In the genomic region with DNA sequence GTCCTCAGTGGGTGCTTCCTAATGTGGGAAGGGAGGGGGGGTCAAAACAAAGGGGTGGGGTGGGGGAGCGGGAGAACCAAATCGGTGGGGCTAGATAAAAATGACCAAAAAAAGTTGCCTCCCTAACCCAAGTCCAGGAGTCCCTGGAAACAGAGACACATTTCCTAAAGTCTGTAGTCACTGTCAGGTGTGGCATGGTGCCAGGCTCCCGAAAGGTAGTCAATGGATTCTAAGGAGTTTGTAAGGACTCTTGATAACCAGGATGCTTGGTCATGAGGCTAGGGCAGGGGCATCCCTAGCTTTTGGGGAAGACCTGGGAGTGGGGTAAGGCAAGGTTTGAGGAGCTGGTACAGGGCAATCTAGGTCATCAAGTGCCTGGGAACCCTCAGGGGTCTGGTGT, we compare ENCODE assay signal across 19 mouse cellular contexts.
DNase-seq lines count a peak whose midpoint lies in the region; ATAC-seq lines count a peak whose summit lies in the region.
"Had no signal": no experiment of that assay in that cellular context is flagged by ENCODE, and none has a peak within 500 bp of the region (broad histone marks: within the 10 kb centered on the region; RNA-seq: fewer than 3 reads in every experiment).

No protein-coding gene starts in this region.

- 0 out of 2 replicates have a peak, but pooled peaks have one; percentile 6 for ATAC-seq in lung, embryonic 16.5 days (ENCODE audit: low read depth)
- ATAC-seq: CD4-positive, CD25-positive, alpha-beta regulatory T cell, adult 4 months; forebrain, embryonic 13.5 days; forebrain, embryonic 16.5 days; hindbrain, embryonic 16.5 days had no signal

- no peak overlapping the region; the same call in 1 of the 2 replicates for H3K4me2 ChIP-seq in lung, embryonic 16.5 days (ENCODE audit: low read depth, low read length)
- H3K4me2 ChIP-seq: forebrain, embryonic 13.5 days; heart, embryonic 11.5 days; hindbrain, embryonic 13.5 days had no signal

- 84% methylated on average over 3 of the region's 3 CpGs for WGBS in heart, embryonic 10.5 days
- 75% methylated on average over 3 of the region's 3 CpGs for WGBS in lung, embryonic 16.5 days
- WGBS in hindbrain, embryonic 10.5 days: 91% methylated on average over 3 of the region's 3 CpGs

- peaks cover 78% of the 10 kb centered on the region for H3K4me1 ChIP-seq in heart, embryonic 10.5 days
- H3K4me1 ChIP-seq in lung, embryonic 16.5 days (replicated peaks; ENCODE audit: control insufficient read depth, insufficient read depth, low read length): 0 out of 2 replicates have a peak, but pooled peaks cover 4% of the 10 kb centered on the region
- peaks cover 29% of the 10 kb centered on the region for H3K4me1 ChIP-seq in hindbrain, embryonic 10.5 days (replicated peaks)
- H3K4me1 ChIP-seq: forebrain, embryonic 13.5 days had no signal

- no peaks in the 10 kb centered on the region for H3K9me3 ChIP-seq in heart, embryonic 10.5 days
- H3K9me3 ChIP-seq in lung, embryonic 16.5 days (ENCODE audit: control insufficient read depth, low read length): no peaks in the 10 kb centered on the region
- no peaks in the 10 kb centered on the region for H3K9me3 ChIP-seq in hindbrain, embryonic 10.5 days
- H3K9me3 ChIP-seq: forebrain, embryonic 10.5 days; forebrain, embryonic 13.5 days; hindbrain, embryonic 13.5 days had no signal

- no peak overlapping the region for H3K4me3 ChIP-seq in heart, embryonic 10.5 days
- no peak overlapping the region for H3K4me3 ChIP-seq in lung, embryonic 16.5 days (ENCODE audit: low read length)
- H3K4me3 ChIP-seq in hindbrain, embryonic 10.5 days: no peak overlapping the region
- H3K4me3 ChIP-seq: forebrain, embryonic 10.5 days; forebrain, embryonic 13.5 days; hindbrain, embryonic 13.5 days had no signal

- no peak overlapping the region for H3K9ac ChIP-seq in lung, embryonic 16.5 days (ENCODE audit: low read length)
- H3K9ac ChIP-seq: forebrain, embryonic 13.5 days; hindbrain, embryonic 13.5 days had no signal

- no peaks in the 10 kb centered on the region for H3K27me3 ChIP-seq in heart, embryonic 10.5 days (ENCODE audit: insufficient read depth, poor library complexity, severe bottlenecking)
- no peaks in the 10 kb centered on the region for H3K27me3 ChIP-seq in lung, embryonic 16.5 days (ENCODE audit: control insufficient read depth, insufficient read depth, low read depth, low read length)
- no peaks in the 10 kb centered on the region for H3K27me3 ChIP-seq in hindbrain, embryonic 10.5 days (ENCODE audit: insufficient read depth, poor library complexity, severe bottlenecking)
- H3K27me3 ChIP-seq: forebrain, embryonic 13.5 days; hindbrain, embryonic 13.5 days had no signal

- peak overlapping the region; percentile 29; the same call in 1 of the 2 replicates for H3K27ac ChIP-seq in heart, embryonic 10.5 days
- no peak overlapping the region for H3K27ac ChIP-seq in lung, embryonic 16.5 days (ENCODE audit: low read length)
- H3K27ac ChIP-seq in hindbrain, embryonic 10.5 days: no peak overlapping the region
- H3K27ac ChIP-seq: forebrain, embryonic 10.5 days; forebrain, embryonic 13.5 days; hindbrain, embryonic 13.5 days had no signal

- peaks cover 48% of the 10 kb centered on the region for H3K36me3 ChIP-seq in heart, embryonic 10.5 days
- H3K36me3 ChIP-seq in lung, embryonic 16.5 days (ENCODE audit: control insufficient read depth, insufficient read depth, low read length): no peaks in the 10 kb centered on the region
- peaks cover 95% of the 10 kb centered on the region for H3K36me3 ChIP-seq in hindbrain, embryonic 10.5 days

- DNase-seq in heart, embryonic 10.5 days (ENCODE audit: low spot score): no peak
- DNase-seq in heart, adult 9 months (ENCODE audit: low spot score in 2 of 2): no peak
- no peak for DNase-seq in lung, postnatal 10 days
- peak; percentile 74 for DNase-seq in testis, postnatal 10 days (ENCODE audit: low spot score)
- DNase-seq in hindbrain, embryonic 10.5 days (ENCODE audit: low spot score): no peak
- DNase-seq: adrenal gland, adult 2 months; adrenal gland, postnatal 14 days; cerebellum, adult 11 months; cerebellum, adult 2 months; gastrocnemius, postnatal 25 days; heart, adult 18-20 months had no signal
